In genomic region chr17:15826444-15826909, GRCm38 (mm10) we compare ENCODE assay signal across 9 mouse cellular contexts. TPM values are rescaled to one million over a fixed set of nuclear protein-coding genes. Genes with fewer than 3 reads are reported as not detected.
DNase-seq lines count a peak whose midpoint lies in the region; ATAC-seq and TF ChIP-seq lines count a peak whose summit lies in the region.
"Had no signal": no experiment of that assay in that cellular context is flagged by ENCODE, and none has a peak within 500 bp of the region (broad histone marks: within the 10 kb centered on the region; RNA-seq: fewer than 3 reads in every experiment).

No protein-coding gene starts in this region.

- peak overlapping the region; percentile 90 for H3K27ac ChIP-seq in heart, embryonic 13.5 days (replicated peaks)
- no peak overlapping the region; the same call in 1 of the 2 replicates for H3K27ac ChIP-seq in liver, embryonic 11.5 days (ENCODE audit: low read depth, low read length)

- H3K4me2 ChIP-seq in heart, embryonic 13.5 days, result peak overlapping the region; percentile 93
- peak overlapping the region; percentile 61 for H3K4me2 ChIP-seq in liver, embryonic 11.5 days
- peak overlapping the region; percentile 99 for H3K4me2 ChIP-seq in myocyte (ENCODE audit: low read depth)

- H3K9ac ChIP-seq in heart, embryonic 13.5 days, result peak overlapping the region; percentile 92
- peak overlapping the region; percentile 65 for H3K9ac ChIP-seq in liver, embryonic 11.5 days (ENCODE audit: low read depth, low read length)

- peaks cover 49% of the 10 kb centered on the region for H3K4me1 ChIP-seq in heart, embryonic 13.5 days
- no peaks in the 10 kb centered on the region; the same call in 1 of the 2 replicates for H3K4me1 ChIP-seq in liver, embryonic 11.5 days (replicated peaks; ENCODE audit: control insufficient read depth, insufficient read depth, low read length)

- DNase-seq in A20 (ENCODE audit: low read depth, low spot score), result peak; percentile 98
- peak; percentile 99 for DNase-seq in brain, adult 2 months (ENCODE audit: low read depth, low spot score)
- DNase-seq in kidney, postnatal 10 days, result peak; percentile 100
- DNase-seq in liver, embryonic 11.5 days (ENCODE audit: low spot score), result peak; percentile 87
- peak; percentile 84 to 90 for DNase-seq in spleen, postnatal 4 days (ENCODE audit: low spot score in 2 of 2)

- H3K4me3 ChIP-seq in heart, embryonic 13.5 days, result peak overlapping the region; percentile 71
- peak overlapping the region; percentile 68 for H3K4me3 ChIP-seq in liver, embryonic 11.5 days (ENCODE audit: low read depth, low read length)
- H3K4me3 ChIP-seq in myocyte, result peak overlapping the region; percentile 77

- WGBS in heart, embryonic 13.5 days, result 0% methylated on average over 34 of the region's 34 CpGs
- WGBS in liver, embryonic 11.5 days, result under 1% methylated on average over 33 of the region's 34 CpGs

- H3ac ChIP-seq in myocyte (ENCODE audit: control insufficient read depth, insufficient read length), result peak overlapping the region; percentile 87

- H3K79me2 ChIP-seq in myocyte (ENCODE audit: control insufficient read depth, insufficient read depth), result peaks cover 45% of the 10 kb centered on the region

- H3K27me3 ChIP-seq in heart, embryonic 13.5 days (replicated peaks), result peaks cover 7% of the 10 kb centered on the region
- peaks cover 69% of the 10 kb centered on the region for H3K27me3 ChIP-seq in liver, embryonic 11.5 days (replicated peaks; ENCODE audit: control insufficient read depth, insufficient read depth, low read length)
- H3K27me3 ChIP-seq in myocyte (ENCODE audit: control insufficient read depth, insufficient read depth, insufficient read length), result no peaks in the 10 kb centered on the region

- ATAC-seq in erythroid progenitor cell, adult 5-6 weeks (replicated peaks; ENCODE audit: low FRiP score, poor library complexity, severe bottlenecking), result 0 out of 2 replicates have a peak, but pooled peaks have one; percentile 39
- ATAC-seq in heart, embryonic 13.5 days (ENCODE audit: extremely low read depth, insufficient number of reproducible peaks, low FRiP score, low TSS enrichment), result peak; percentile 82
- peak; percentile 83 for ATAC-seq in liver, embryonic 11.5 days (replicated peaks; ENCODE audit: low FRiP score)

- TF ChIP-seq POLR2A in myocyte (IDR thresholded peaks at IDR 0.05; ENCODE audit: insufficient read length, low read depth), result peak; percentile 96

- H3K36me3 ChIP-seq in heart, embryonic 13.5 days, result no peaks in the 10 kb centered on the region
- H3K36me3 ChIP-seq in liver, embryonic 11.5 days (ENCODE audit: control insufficient read depth, insufficient read depth, low read length), result no peaks in the 10 kb centered on the region
- no peaks in the 10 kb centered on the region for H3K36me3 ChIP-seq in myocyte (ENCODE audit: control insufficient read depth, insufficient read depth)

- no peaks in the 10 kb centered on the region for H3K9me3 ChIP-seq in heart, embryonic 13.5 days
- H3K9me3 ChIP-seq in liver, embryonic 11.5 days (ENCODE audit: control insufficient read depth, low read length), result no peaks in the 10 kb centered on the region

TF ChIP-seq in myocyte, 11 proteins besides CTCF, POLR2A, EP300 and RAD21:
- peak; percentile 100 for TF ChIP-seq POLR2AphosphoS2 (IDR thresholded peaks at IDR 0.05; ENCODE audit: insufficient read length, low read depth)
- TF ChIP-seq TCF12 (IDR thresholded peaks at IDR 0.05; ENCODE audit: insufficient read depth, poor library complexity, severe bottlenecking), result no peak
- TF ChIP-seq SRF (IDR thresholded peaks at IDR 0.05; ENCODE audit: control insufficient read depth, insufficient read length, low read depth), result no peak
- peak in 1 of 3 experiments; percentile 4 for TF ChIP-seq MYOG (IDR thresholded peaks at IDR 0.05; ENCODE audit: control insufficient read depth in 1 of 3, insufficient read depth in 1 of 3, insufficient read length in 2 of 3, low read depth in 2 of 3)
- peak; percentile 2 for TF ChIP-seq E2F4 (IDR thresholded peaks at IDR 0.05; ENCODE audit: insufficient read depth)

RNA-seq across cellular contexts. Expression of gene Rgmb, which starts 4.4 kb away (rescaled TPM):
- total RNA-seq in erythroid progenitor cell, adult 5-6 weeks (2015; ENCODE audit: low replicate concordance), result not detected in 2 replicates
- total RNA-seq in erythroid progenitor cell, adult 5-6 weeks (2017; ENCODE audit: low replicate concordance), result not detected in 2 replicates
- polyA plus RNA-seq in heart, embryonic 13.5 days (2015; fragmentation: Nextera tagmentation; extraction: Ambion mirVana), result 8.4 and 9.8 TPM in 2 replicates
- polyA plus RNA-seq in liver, embryonic 11.5 days (2014; fragmentation: Nextera tagmentation; extraction: Ambion mirVana), result 3.6 and 5.1 TPM in 2 replicates
- polyA plus RNA-seq in myocyte (2012; fragmentation: generic; extraction: Trizol), result 13.8 TPM
- total RNA-seq: MEL had no signal
